Mouse (Mus musculus): ENCODE data around the gene Cisd1.

The Cisd1 gene

DNA sequence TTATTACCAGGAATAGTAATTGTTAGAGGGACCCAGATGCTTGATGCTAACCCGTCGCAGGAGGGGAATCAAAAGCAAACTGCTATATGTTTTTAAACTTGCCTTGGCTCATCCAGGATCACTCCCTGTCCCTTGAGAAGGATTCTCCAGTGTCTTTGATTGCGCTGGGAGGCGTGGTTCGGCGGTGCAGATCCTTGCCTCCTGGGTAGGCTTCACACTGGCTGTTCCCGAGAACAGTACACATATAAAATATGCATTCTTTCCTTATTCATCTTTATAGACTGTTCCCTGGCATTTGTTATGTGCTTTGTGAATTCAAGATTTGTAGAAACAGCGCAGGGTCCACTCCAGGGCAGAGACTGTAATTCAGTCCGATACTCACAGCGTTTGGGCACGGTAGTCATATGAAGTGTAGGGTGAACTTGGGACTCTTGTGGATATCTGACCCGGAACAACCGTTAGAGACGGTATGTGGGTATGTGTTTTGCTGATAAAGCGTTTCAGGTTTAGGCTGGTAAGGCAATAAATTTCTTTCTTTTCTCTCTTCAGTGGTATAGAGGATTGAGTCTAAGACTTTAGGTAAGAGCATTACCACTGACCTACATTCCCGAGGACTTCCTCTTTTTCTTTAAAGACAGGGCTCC lies 4.0 kb upstream of the Cisd1 start:
- DNase-seq (ENCODE audit: low read depth): no peak

DNA sequence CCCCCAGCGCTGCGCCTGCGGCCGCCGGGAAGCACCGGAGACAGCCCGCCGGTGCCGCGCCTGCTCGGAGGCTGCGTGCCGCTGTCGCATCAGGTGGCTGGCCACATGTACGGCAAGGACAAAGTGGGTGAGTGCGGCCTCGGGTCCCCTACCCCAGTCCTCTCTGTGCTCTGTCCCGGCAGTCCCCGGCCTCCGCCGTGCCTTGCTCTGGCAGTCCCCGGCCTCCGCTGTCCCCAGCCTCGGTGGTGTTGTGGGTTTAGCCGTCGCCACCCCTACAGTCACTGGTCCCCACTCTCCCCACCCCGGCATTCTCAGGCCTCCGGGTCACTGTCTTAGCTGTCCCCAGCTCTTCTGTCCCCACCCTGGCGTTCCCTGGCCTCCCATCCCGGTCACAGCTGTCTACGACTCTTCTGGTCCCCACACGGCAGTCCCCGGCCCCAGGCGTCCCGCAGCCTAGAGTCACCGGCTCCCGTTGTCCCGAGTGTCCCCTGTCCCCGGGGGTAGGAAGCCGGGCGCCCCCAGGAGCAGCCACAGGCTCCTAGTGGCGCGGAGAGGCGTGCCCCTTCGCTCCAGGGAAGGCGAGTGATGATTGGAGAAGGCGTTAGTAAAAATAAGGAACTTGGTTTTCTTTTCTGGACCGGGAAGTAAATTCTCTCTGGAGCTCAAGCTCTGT lies 3.3 kb upstream of the Cisd1 start:
- no peak for DNase-seq (ENCODE audit: low read depth)

DNA sequence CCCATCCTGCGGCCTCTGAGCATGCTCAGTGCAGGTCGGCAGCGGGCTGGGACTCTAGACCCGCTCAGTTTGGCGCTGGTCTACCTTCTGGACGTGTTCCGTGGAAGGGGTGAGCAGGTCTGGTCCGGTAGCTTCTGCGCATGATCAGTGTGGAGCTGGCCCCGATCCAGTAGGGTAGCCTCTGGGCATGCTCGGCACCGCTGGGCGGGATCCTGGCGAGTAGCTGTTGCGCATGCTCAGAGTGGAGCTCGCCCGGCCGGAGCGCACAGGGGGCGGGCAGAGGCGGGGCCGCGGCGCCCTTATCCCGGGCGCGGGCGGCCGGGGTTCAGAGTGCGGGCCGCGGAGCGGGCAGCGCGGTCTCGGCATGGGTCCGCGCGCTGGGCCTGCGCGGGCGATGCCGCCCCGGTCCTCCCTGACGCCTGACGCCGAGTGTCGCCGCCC lies 2.8 kb upstream of the Cisd1 start, which contains the start of gene Ipmk:
Gene Ipmk, plus strand, starts transcription at position 255 of the 441 bp plus-strand sequence.
- DNase-seq (ENCODE audit: low read depth): peak; percentile 90

DNA sequence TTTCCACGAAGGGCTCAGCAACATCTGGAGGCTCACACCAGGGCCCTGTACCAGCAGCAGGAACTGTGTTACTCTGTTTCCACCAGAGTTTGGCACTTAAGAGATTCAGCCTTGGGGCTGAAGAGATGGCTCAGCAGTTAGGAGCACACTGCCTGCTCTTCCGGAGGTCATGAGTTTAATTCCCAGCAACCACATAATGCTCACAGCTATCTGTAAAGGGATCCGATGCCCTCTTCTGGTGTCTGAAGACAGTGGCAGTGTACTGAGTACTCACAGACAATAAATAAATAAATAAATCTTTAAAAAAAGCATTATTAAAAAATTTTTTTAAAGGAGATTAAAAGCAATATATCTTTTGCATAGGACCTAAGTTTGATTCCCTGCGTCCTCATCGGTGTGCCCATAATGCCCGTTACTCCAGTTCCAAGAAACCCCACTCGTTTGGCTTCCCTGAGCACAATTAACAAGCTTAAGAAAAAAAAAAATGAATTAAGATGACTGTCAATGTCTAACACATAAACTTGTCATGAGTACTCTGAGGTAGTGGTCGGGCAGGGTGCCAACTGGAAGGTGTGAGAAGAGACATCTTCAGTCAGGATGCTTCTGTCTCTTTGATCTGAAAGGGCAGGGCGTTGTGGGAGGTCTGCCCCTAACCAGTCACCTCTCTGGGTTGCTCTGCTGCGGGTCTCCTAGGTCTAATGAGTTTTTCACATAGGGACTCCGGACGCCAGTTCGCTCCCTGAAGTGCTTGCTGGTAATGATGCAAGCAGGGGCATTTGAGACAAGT lies 2.2 kb upstream of the Cisd1 start:
- no peak for DNase-seq (ENCODE audit: low read depth)

DNA sequence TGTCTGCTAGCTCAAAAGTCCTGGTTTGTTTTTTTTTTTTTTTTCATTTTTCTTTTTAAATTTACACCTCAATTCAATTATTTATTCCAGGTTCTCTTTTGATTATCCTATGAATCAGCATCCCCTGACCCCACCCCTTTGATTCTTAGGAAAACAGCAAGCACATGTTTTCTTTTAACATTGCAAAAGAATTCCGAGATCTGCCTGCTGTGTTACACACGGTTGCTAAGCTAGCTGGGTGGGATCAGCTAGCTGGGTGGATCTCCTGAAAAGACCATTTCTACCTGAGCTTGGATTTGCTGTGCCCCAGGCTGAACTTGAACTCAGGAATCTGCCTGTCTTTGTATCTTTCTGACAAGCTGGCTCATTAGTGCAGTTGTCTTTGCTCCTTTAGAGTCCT lies 1.4 kb upstream of the Cisd1 start:
- no peak for DNase-seq (ENCODE audit: low read depth)

DNA sequence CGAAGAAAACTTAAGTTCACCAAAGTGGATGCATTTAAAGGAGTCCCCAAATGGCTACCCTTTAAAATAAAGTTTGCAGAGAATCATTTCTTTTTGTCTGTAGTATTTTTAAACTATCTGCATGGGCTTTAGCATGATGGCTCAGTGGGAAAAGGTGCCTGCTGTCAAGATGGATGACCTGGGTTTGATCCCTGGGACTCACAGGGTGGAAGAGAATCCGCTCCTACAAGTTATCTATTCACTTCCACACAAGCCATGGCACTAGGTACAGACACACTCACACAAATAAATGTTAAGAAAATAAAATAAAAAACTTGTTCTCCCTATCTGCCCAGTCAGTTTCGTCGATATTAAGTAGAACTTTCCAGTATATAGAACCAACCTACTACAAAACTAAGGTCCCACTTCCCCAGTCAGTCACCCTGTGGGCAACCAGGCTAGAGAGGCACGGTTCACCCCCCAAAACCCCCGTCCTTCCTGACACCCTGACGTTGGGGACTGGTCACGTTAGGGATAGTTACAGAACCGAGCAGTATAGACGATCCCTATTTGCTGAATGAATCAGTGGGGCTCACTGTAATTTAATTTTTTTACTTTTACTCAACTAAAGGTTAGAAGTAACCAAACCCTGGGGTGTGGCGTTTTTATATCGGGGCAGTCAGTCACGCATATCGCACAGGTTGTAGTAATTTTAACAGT lies 1.0 kb downstream of the Cisd1 start:
- DNase-seq (ENCODE audit: low read depth): no peak

DNA sequence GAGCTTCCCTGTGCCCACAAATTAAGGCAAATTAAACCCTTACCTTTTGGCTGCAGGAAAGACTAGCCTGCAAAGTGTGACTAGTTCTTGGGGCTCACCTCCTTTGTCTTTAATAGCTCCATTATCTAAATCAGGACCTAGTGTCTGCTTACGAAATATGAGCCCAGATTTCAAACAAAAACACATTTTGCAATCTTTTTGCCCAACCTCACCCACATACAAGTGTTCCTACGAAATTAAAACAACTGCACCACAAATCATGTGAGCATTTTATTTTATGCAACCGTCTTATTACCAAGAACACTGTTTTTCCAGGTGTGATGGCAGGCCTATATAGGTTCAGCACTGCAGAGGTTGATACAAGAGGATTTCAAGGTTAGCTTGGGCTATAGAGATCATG lies 1.6 kb downstream of the Cisd1 start:
- no peak for DNase-seq (ENCODE audit: low read depth)

DNA sequence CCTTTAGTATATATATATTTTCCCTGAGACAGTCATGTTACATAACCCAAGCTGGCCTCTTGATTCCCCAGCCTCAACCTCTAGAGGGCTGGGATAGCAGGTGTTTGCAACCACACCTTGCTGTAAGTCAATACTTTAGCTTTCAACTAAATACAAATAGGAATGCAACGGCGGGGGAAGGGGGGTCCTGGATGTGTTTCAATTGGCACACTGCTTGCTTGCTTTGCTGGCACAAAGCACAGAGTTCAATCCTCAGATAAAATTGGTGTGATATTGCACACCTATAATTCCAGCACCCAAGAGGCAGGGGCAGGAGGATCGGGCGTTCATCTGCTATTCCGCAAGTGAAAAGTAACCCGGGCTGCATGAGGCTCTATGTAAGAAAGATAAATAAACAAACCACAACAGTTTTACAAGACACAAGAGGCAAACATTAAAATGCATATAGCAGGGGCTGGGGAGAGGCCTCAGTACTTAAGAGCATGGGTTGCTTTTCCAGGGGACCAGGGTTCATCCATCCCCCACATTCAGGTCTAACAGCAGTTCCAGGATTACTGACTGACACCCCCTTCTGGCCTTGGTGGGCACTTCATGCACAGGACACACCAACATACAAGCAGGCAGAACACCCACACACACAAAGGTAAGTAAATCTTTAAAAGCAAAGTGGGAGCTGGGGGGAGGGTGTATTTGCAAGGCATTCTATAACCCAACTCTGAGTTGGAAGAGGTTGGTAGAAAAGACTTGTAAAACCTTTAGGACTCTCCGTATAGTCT lies 2.5 kb downstream of the Cisd1 start:
- DNase-seq (ENCODE audit: low read depth): peak; percentile 35

DNA sequence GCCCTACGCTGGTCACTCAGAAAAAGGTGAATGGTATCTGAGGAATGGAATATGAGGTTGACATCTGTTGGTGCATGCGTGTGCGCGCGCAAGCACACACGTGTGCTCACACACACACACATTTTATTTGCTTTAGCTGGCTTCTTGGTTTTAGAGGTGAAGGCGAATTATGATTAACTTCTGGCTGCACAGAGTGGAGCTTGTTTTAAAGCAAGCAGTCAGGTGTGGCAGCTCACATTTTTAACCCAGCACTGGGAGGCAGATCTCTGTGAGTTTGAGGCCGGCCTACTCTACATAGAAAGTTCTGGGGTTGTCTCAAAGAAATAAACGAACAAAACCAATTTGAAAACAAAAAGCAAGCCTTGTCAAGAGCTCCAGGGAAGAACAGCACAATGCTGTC lies 3.5 kb downstream of the Cisd1 start:
- DNase-seq (ENCODE audit: low read depth): no peak

DNA sequence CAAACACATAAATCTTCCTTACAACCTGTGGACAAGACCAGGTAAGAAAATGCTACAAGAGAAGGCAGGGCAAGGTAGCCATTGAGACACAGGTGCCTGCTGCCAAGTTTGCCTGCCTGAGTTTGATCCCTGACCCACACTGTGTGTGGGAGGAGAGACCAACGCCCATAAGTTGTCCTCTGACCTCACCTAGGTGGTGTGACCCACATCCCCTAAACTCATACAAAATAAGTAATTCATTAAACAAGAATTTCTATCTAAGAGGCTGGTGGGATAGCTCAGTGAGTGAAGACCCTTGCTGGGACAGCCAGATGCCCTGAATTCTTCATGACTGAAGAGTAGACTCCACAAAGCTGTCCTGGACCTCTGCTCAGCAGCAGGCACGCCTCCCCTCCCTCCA lies 4.6 kb downstream of the Cisd1 start:
- DNase-seq (ENCODE audit: low read depth): no peak

DNA sequence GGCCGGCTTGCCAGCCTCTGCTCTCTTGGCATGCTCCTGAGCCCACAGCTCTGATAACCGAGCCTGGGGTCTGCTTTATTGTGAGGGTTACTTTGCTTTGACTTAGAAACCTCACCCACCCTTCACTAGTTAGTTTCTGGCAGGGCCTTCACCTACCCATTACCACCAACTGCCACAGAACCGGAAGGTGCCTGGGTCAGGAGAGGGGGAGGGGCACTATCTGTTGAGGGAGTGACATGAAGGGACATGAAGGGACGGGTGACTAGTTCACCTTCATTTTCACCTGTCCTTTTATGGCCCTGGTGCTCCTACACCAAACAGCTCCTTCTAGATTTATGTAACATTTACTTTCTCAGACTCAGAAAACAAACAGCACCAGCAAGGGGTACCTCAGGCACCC lies 5.3 kb downstream of the Cisd1 start:
- no peak for DNase-seq (ENCODE audit: low read depth)

DNA sequence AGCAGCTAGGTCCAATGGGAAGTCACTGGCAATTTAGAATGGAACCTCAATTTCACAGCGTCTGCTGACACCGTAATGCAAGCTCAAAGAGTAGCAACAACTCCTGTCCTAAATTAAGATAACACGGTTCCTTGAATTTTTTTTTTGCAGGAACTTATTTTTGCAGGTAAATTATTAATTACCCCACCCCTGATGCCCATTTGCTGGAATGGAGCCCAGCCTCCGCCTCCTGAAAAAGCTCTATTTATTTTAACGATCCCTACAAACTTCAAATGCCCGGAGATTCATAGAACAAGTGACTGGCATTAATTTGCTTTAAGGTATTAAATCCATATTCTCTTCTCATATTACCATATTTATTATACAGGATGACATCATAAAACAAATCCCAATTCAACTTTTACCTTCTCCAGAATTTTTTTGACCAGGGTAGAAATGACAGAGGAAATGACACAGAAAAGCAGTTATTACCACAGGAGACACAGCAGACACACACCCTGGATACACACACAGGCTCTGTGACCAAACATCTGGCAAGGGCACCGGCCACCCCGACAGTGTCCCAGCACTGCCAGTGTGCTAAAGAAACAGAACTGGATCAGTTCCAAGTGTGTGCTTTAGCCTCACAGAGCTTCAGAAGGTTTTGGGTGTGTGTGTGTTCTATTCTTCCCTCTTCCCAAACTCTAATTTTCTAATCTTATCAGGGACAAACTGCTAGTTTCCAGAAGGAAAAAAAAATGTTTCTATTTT lies 6.4 kb downstream of the Cisd1 start:
- no peak for DNase-seq (ENCODE audit: low read depth)

DNA sequence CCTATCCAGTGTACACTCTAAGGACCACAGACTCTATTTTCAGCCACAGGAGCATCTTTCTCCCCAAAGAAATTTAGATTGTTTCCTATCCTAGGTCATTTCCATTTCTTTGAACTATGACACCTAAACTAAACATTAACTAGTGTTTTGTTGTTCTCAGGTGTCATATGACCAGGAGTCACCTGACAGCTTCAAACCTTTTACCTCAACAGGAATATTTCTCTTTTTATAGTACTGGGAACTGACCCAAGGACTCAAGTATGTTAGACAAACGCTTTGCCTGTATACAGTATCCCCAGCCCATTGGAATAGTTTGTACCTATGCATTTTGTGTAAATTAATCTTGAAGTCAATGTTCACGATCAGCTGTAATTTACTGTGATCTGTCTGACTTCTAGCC lies 7.0 kb downstream of the Cisd1 start:
- DNase-seq (ENCODE audit: low read depth): no peak

DNA sequence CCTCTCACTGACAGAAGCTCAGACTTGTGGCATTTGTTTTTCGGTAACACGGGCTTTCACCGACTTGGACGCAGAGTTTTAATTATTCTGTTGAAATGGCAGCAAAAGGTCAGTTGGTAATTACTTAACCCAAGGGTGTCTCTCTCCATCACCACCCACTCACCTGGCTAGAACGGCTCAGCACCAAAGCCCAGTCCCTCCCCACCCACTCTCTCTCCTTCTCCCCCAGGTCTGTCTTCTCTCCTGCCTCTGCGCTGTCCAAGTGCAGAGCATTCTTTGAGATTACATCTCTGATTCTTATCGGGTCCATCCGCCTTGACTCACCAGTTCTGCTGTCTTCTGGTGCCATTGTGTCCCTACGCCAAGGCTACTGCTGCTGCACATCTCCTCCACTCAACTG lies 11.9 kb downstream of the Cisd1 start:
- no peak for DNase-seq (ENCODE audit: low read depth)

DNA sequence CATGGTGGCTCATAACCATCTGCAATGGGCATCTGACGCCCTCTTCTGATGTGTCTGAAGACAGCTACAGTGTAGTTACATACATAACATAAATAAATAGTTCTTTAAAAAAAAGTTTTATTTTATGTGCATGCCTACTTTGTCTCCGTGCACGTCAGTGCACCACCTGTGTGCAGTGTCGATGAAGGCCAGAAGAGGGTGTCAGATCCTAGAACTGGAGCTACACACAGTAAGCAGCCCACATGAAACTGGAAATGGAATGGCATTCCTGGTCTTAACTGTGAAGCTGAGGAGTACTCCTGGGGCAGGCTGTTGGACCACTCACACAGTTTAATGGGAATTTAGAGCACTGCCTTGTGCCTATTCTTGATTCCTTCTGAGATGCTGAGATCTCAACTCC lies 12.4 kb downstream of the Cisd1 start:
- DNase-seq (ENCODE audit: low read depth): no peak

DNA sequence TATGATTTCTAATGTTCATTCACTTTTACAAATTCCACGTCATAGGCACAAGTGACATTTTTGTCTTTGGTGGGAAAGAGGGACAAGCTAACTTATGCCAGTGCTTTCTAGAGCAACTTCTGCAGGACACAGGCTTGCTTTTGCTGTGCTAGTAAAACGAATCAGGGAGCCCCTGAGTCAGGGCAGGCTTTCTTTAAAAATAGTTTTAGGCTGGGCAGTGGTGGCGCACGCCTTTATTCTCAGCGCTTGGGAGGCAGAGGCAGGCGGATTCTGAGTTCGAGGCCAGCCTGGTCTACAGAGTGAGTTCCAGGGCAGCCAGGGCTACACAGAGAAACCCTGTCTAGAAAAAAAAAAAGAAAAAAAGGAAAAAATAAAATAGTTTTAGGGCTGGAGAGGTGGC lies 12.8 kb downstream of the Cisd1 start:
- no peak for DNase-seq (ENCODE audit: low read depth)

DNA sequence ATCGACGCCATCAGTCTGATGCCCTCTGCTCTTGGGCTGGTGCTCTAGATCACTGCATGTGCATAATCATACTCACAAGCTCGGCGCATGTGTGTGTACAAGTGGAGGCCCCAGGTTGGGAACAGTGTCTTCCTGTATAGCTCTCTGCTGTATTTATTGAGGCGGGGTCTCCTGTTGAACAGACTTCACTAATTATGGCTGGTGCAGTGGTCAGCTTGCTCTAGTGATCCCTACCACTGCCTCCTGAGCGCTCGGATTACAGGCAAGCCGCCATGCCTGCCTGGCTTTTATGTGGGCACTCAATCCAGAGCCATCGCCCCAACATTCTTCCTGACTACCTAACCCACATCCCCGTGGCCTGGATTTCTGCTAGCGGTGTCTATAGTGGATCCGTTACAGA lies 14.7 kb downstream of the Cisd1 start:
- no peak for DNase-seq (ENCODE audit: low read depth)

DNA sequence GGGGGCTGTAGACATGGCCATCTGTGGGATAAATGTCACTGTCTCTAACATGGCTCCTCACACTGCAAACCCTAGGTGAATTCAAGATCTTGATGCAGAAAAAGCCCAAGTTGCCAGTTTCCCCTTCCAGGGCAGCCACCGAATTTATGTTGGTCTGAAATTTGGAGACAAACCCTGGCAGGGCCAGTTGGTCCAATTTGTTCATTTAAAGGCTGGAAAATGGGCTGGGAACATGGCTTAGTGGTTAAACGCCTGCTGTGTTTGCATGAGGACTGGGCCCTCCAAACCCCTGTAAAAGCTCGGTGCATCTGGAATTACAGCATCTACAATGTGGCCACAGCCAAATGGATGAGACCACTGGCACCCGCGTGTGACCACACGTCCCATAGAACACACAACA lies 15.5 kb downstream of the Cisd1 start:
- DNase-seq (ENCODE audit: low read depth): no peak

DNA sequence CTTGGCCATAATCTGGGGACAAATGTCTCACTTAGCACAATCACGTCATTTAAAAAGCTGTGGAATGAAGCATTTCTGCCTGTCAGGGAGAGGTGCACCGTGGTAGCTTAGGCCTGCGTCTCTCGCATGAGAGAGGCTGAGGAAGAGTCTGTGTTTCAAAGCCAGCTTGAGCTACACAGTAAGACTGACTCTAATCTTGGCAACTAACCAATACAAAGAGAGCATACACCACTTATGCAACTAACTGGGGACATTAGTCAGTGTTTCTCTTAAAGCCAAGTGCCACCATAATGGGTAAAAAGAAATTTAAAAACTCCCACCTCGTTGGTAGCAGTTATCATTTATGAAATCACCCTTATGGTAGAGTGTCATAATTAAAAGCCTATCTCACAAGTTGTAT lies 15.9 kb downstream of the Cisd1 start:
- no peak for DNase-seq (ENCODE audit: low read depth)

DNA sequence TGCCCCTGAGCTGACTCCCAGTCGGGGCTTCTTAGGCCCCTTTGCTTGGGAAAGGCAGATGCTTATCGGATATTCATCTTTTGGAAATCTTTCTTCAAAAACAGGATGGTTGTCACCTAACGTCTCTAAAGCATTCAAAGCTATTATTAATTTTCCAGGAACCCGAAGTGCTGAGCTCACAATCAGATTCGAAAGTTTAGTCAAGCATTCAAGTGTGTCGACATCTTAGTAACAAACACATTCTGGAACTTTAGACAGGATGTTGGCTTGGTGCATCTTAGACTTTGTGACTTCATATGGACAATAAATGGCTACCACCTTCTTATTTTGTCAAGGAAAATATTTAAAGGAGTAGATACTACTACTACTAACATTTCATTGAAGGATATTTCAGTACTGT lies 16.4 kb downstream of the Cisd1 start:
- no peak for DNase-seq (ENCODE audit: low read depth)

DNA sequence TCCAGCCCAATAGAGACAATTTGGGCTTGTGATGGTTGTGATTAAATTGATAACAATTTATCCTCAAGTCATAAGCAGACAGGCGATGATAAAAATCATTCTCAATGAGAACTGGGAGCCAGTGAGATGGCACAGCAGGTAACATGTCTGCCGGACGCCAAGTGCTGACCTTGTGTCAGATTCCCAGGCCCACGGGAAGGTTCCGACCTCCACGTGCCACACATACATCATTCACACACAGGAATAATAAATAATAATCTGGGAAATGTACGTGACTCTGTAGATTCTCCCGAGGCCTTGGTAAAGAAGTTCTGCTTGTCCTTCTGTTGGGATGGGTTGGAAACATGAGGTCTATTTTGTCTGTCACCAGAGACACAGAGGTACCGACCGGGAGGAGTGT lies 17.4 kb downstream of the Cisd1 start:
- DNase-seq (ENCODE audit: low read depth): no peak
